Mouse (Mus musculus) midbrain, postnatal 0 days (tissue): ENCODE results near the gene Cks1b. TPM values are rescaled to one million over a fixed set of nuclear protein-coding genes. Genes with fewer than 3 reads are reported as not detected.

Experiments
- ATAC-seq: fragments of 200-750 bp; cut with Nextera tagmentation; 2 replicates; pipeline ENCODE4 v1.8.0; 2017; ENCODE audit warnings: moderate number of reproducible peaks, mild to moderate bottlenecking, moderate TSS enrichment, moderate library complexity; ENCODE audit not compliant: low FRiP score
- DNase-seq: peaks from one replicate; pipeline ENCODE4 v3.0.0-alpha.2; 2015; ENCODE audit warnings: low spot score
- H3K27ac ChIP-seq: fragments of 300-500 bp; sonication (generic); 2 replicates; pipeline ENCODE4 v1.5.1; 2014; ENCODE audit warnings: low read depth, mild to moderate bottlenecking, low read length, mixed read lengths
- H3K27me3 ChIP-seq: fragments of 300-500 bp; sonication (generic); 2 replicates; pipeline ENCODE4 v1.6.1; 2014; ENCODE audit warnings: low read length, control low read depth, mixed read lengths; ENCODE audit not compliant: insufficient read depth
- H3K36me3 ChIP-seq: fragments of 300-500 bp; sonication (generic); 2 replicates; pipeline ENCODE4 v1.6.1; 2014; ENCODE audit warnings: low read length, control low read depth, mixed read lengths; ENCODE audit not compliant: insufficient read depth
- H3K4me1 ChIP-seq: fragments of 300-500 bp; sonication (generic); 2 replicates; pipeline ENCODE4 v1.6.1; 2014; ENCODE audit warnings: mild to moderate bottlenecking, control low read depth, antibody characterized with exemption, low read length, mixed read lengths; ENCODE audit not compliant: insufficient read depth
- H3K4me2 ChIP-seq: fragments of 300-500 bp; sonication (generic); 2 replicates; pipeline ENCODE4 v1.6.1; 2014; ENCODE audit warnings: low read depth, mild to moderate bottlenecking, low read length, mixed read lengths; ENCODE audit not compliant: poor library complexity, severe bottlenecking
- H3K4me3 ChIP-seq: fragments of 300-500 bp; sonication (generic); 2 replicates; pipeline ENCODE4 v1.5.1; 2014; ENCODE audit warnings: low read depth, mild to moderate bottlenecking, low read length, moderate library complexity
- H3K9ac ChIP-seq: fragments of 300-500 bp; sonication (generic); replicated peaks from 2 replicates; pipeline ENCODE4 v1.6.1; 2014; ENCODE audit warnings: mild to moderate bottlenecking, low read length, moderate library complexity, mixed read lengths; ENCODE audit not compliant: poor library complexity, severe bottlenecking
- H3K9me3 ChIP-seq: fragments of 300-500 bp; sonication (generic); 2 replicates; pipeline ENCODE4 v1.6.1; 2016; ENCODE audit warnings: low read length, control low read depth
- CTCF ChIP-seq: IDR thresholded peaks from 2 replicates; pipeline ENCODE4 v1.5.1; 2016; ENCODE audit warnings: antibody characterized with exemption, mild to moderate bottlenecking
- WGBS: fragments of 180-500 bp; shearing (Covaris S2); extraction: QIAGEN DNeasy Blood & Tissue Kit; methylation state at CpG from one replicate; pipeline ENCODE4 v1.1.7; 2014; 5-methylcytosine and 5-hydroxymethylcytosine counted together
- polyA plus RNA-seq: library from polyadenylated mRNA; unstranded; fragments of >200 nt; fragmentation: Nextera tagmentation; extraction: Ambion mirVana; gene quantifications from 2 replicates; pipeline ENCODE4 v1.2.1, GENCODE M21; 2015
- total RNA-seq: library from RNA; depleted of rRNA; stranded (reverse); fragments of >200 nt; gene quantifications from 2 replicates; pipeline ENCODE4 v1.2.3, GENCODE M21; 2014; rRNA removed

The Cks1b gene
- total and polyA plus RNA-seq, 2 experiments from 2014 or later = 29.2 to 69.6 TPM

- TF ChIP-seq CTCF = no peak
- no peak overlapping the region for H3K4me2 ChIP-seq
- no peaks in the 10 kb centered on the region for H3K9me3 ChIP-seq
- no peaks in the 10 kb centered on the region for H3K36me3 ChIP-seq
- no peaks in the 10 kb centered on the region for H3K27me3 ChIP-seq
- whole genome bisulfite sequencing = 76% methylated on average over 11 of the region's 11 CpGs
- H3K27ac ChIP-seq = no peak overlapping the region
- DNase-seq (no peak), ATAC-seq (no peak)
- no peaks in the 10 kb centered on the region for H3K4me1 ChIP-seq
- no peak overlapping the region for H3K9ac ChIP-seq
- no peak overlapping the region for H3K4me3 ChIP-seq
Observed at GRCm38 (mm10) chr3:89367338-89367737, 50.8 kb downstream of the Cks1b start.

- H3K4me1 ChIP-seq = no peaks in the 10 kb centered on the region
- DNase-seq (no peak), ATAC-seq (no peak)
- H3K9ac ChIP-seq = no peak overlapping the region
- no peaks in the 10 kb centered on the region for H3K9me3 ChIP-seq
- no peak overlapping the region for H3K27ac ChIP-seq
- H3K36me3 ChIP-seq = no peaks in the 10 kb centered on the region
- no peak overlapping the region for H3K4me2 ChIP-seq
- no peaks in the 10 kb centered on the region for H3K27me3 ChIP-seq
- TF ChIP-seq CTCF = no peak
- H3K4me3 ChIP-seq = no peak overlapping the region
- 75% methylated on average over 20 of the region's 20 CpGs for WGBS
Observed at GRCm38 (mm10) chr3:89365486-89366414, 52.4 kb downstream of the Cks1b start.

Other genes with a start within 250 kb of the Cks1b start
- 71.1 and 84.8 TPM in 2 replicates for gene Scamp3, start 240.9 kb downstream of the Cks1b start, total RNA-seq
- 151 and 158 TPM in 2 replicates for gene Scamp3, start 240.9 kb downstream of the Cks1b start, polyA plus RNA-seq
- 12.7 and 22.2 TPM in 2 replicates for gene Fam189b, start 235.2 kb downstream of the Cks1b start, total RNA-seq
- 32.5 and 37.5 TPM in 2 replicates for gene Fam189b, start 235.2 kb downstream of the Cks1b start, polyA plus RNA-seq
- gene Gba, start 215.5 kb downstream of the Cks1b start, total RNA-seq = 56.8 and 64.6 TPM in 2 replicates
- gene Gba, start 215.5 kb downstream of the Cks1b start, polyA plus RNA-seq = 46.1 and 48.3 TPM in 2 replicates
- gene Thbs3, start 203.2 kb downstream of the Cks1b start, total RNA-seq = 38.5 and 42.9 TPM in 2 replicates
- gene Thbs3, start 203.2 kb downstream of the Cks1b start, polyA plus RNA-seq = 39.0 and 47.6 TPM in 2 replicates
- gene Mtx1, start 191.3 kb downstream of the Cks1b start, total RNA-seq = 101 and 108 TPM in 2 replicates
- 176 and 189 TPM in 2 replicates for gene Mtx1, start 191.3 kb downstream of the Cks1b start, polyA plus RNA-seq
- gene Muc1, start 189.3 kb downstream of the Cks1b start, total RNA-seq = 2.8 and 3.8 TPM in 2 replicates
- 0.52 and 1.5 TPM in 2 replicates for gene Muc1, start 189.3 kb downstream of the Cks1b start, polyA plus RNA-seq
- gene Krtcap2, start 172.4 kb downstream of the Cks1b start, total RNA-seq = 74.7 and 93.9 TPM in 2 replicates
- gene Krtcap2, start 172.4 kb downstream of the Cks1b start, polyA plus RNA-seq = 219 TPM in 2 replicates
- 112 and 124 TPM in 2 replicates for gene Trim46, start 172.1 kb downstream of the Cks1b start, total RNA-seq
- gene Trim46, start 172.1 kb downstream of the Cks1b start, polyA plus RNA-seq = 69.1 TPM in 2 replicates
- 198 and 223 TPM in 2 replicates for gene Dpm3, start 159.0 kb downstream of the Cks1b start, total RNA-seq
- 69.4 and 81.1 TPM in 2 replicates for gene Dpm3, start 159.0 kb downstream of the Cks1b start, polyA plus RNA-seq
- gene Slc50a1, start 147.8 kb downstream of the Cks1b start, total RNA-seq = 22.8 and 32.0 TPM in 2 replicates
- 42.4 and 48.7 TPM in 2 replicates for gene Slc50a1, start 147.8 kb downstream of the Cks1b start, polyA plus RNA-seq
- 6.6 and 7.1 TPM in 2 replicates for gene Efna1, start 137.2 kb downstream of the Cks1b start, total RNA-seq
- 8.9 and 9.4 TPM in 2 replicates for gene Efna1, start 137.2 kb downstream of the Cks1b start, polyA plus RNA-seq
- 93.5 and 115 TPM in 2 replicates for gene Efna3, start 95.4 kb downstream of the Cks1b start, total RNA-seq
- 52.3 and 58.4 TPM in 2 replicates for gene Efna3, start 95.4 kb downstream of the Cks1b start, polyA plus RNA-seq
- 3.0 and 7.9 TPM in 2 replicates for gene Efna4, start 80.4 kb downstream of the Cks1b start, total RNA-seq
- 2.5 and 3.5 TPM in 2 replicates for gene Efna4, start 80.4 kb downstream of the Cks1b start, polyA plus RNA-seq
- gene Adam15, start 68.4 kb downstream of the Cks1b start, total RNA-seq = 63.4 and 88.8 TPM in 2 replicates
- 73.6 and 79.4 TPM in 2 replicates for gene Adam15, start 68.4 kb downstream of the Cks1b start, polyA plus RNA-seq
- not detected in 2 replicates for gene Dcst2, start 56.4 kb downstream of the Cks1b start, total RNA-seq
- 0.31 and 0.51 TPM in 2 replicates for gene Dcst2, start 56.4 kb downstream of the Cks1b start, polyA plus RNA-seq
- gene Dcst1, start 53.1 kb downstream of the Cks1b start, total RNA-seq = 0.05 TPM in 1 of 2 replicates, not detected in the other
- 1.1 TPM in 2 replicates for gene Dcst1, start 53.1 kb downstream of the Cks1b start, polyA plus RNA-seq
- gene Zbtb7b, start 23.6 kb downstream of the Cks1b start, total RNA-seq = 2.2 and 4.4 TPM in 2 replicates
- 0.53 and 0.88 TPM in 2 replicates for gene Zbtb7b, start 23.6 kb downstream of the Cks1b start, polyA plus RNA-seq
- gene Lenep, start 15.6 kb downstream of the Cks1b start, total RNA-seq = 1.8 and 2.3 TPM in 2 replicates
- 0.27 TPM in 1 of 2 replicates, not detected in the other for gene Lenep, start 15.6 kb downstream of the Cks1b start, polyA plus RNA-seq
- gene Flad1, start 6.5 kb downstream of the Cks1b start, total RNA-seq = 32.0 and 34.1 TPM in 2 replicates
- gene Flad1, start 6.5 kb downstream of the Cks1b start, polyA plus RNA-seq = 26.0 and 29.3 TPM in 2 replicates
- 21.7 and 24.9 TPM in 2 replicates for gene Shc1, start 60 bp upstream of the Cks1b start, total RNA-seq
- gene Shc1, start 60 bp upstream of the Cks1b start, polyA plus RNA-seq = 11.0 and 12.7 TPM in 2 replicates
- gene Pygo2, start 11.8 kb upstream of the Cks1b start, total RNA-seq = 77.8 and 91.3 TPM in 2 replicates
- gene Pygo2, start 11.8 kb upstream of the Cks1b start, polyA plus RNA-seq = 38.5 and 40.4 TPM in 2 replicates
- 18.5 and 21.3 TPM in 2 replicates for gene Pbxip1, start 18.3 kb upstream of the Cks1b start, total RNA-seq
- 18.8 and 21.8 TPM in 2 replicates for gene Pbxip1, start 18.3 kb upstream of the Cks1b start, polyA plus RNA-seq
- gene Pmvk, start 36.2 kb upstream of the Cks1b start, total RNA-seq = 90.8 and 121 TPM in 2 replicates
- gene Pmvk, start 36.2 kb upstream of the Cks1b start, polyA plus RNA-seq = 124 and 135 TPM in 2 replicates
- gene Kcnn3, start 101.8 kb upstream of the Cks1b start, total RNA-seq = 21.4 and 23.3 TPM in 2 replicates
- gene Kcnn3, start 101.8 kb upstream of the Cks1b start, polyA plus RNA-seq = 5.9 and 7.3 TPM in 2 replicates